Mouse (Mus musculus) neutrophil, adult 59 days (primary cell): ENCODE results near the gene Slc43a3. TPM values are rescaled to one million over a fixed set of nuclear protein-coding genes. Genes with fewer than 3 reads are reported as not detected.

Experiments
- total RNA-seq, 2 experiments: library from RNA; stranded (reverse); gene quantifications; 1 replicate in 1 of 2; 2 replicates in 1 of 2; pipeline ENCODE4 v1.2.4; 2023

Slc43a3 gene
- 10 to 100 TPM; 38.7 to 54.8 TPM for total RNA-seq

GRCm38 (mm10) chr2:84936474-84937429, at the start of gene Slc43a3:
Gene Slc43a3 (plus strand): TSS chr2:84936579.

DNA sequence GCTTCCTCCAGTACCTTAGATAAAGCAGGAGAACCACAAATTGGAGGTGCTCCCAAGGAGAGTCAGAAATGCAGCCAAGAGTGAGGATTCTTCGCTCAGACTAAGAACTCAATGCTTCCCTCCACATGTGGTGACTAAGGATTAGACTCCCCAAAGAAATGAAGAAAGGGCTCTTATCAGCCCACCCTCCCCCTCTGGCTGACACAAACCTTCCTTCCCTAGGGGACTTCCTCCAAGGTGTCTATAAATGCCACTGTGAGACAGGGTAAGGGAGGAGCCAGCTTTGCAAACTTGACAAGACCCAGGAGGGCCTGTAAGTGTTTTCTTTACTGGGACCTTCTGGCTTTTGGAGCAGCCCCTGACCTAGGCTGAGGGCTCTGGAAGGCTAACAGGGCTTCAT, 43.8 kb downstream of the Slc43a3 start, which contains the start of gene Prg2:
Prg2 (plus strand) TSS at position 274 of the 400 bp plus-strand sequence.

DNA sequence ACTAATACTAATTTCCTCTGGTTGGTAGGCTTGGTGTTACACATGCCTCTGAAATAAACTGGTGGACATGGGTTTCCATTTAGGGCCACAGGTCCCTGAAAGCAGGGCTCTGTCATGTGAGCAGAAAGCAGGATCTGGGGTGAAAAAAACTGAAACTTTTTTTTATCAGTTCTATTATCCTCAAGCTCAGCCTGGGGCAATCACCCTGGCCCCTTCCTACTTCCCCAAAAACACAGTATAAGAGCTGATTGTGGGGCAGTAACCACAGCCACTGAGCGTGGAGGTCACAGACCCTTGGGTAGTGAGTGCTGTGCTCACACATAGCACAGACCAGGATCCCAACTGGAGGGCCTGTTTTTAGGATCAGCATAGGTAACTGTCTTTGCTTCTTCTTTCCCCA, 51.6 kb downstream of the Slc43a3 start, which contains the start of gene Prg3:
Prg3 (plus strand) TSS at position 286 of the 400 bp plus-strand sequence.

Other genes starting within 250 kb of the Slc43a3 start
- gene Zdhhc5, start 221.4 kb upstream of the Slc43a3 start, total RNA-seq: 10 to 100 TPM; 39.0 TPM
- gene Clp1, start 209.2 kb upstream of the Slc43a3 start, total RNA-seq: 10 to 100 TPM; 16.4 to 22.9 TPM
- 1 to 10 TPM; 2.1 to 2.3 TPM for gene Ypel4, start 202.5 kb upstream of the Slc43a3 start, total RNA-seq
- not detected for gene Gm19426, start 192.9 kb upstream of the Slc43a3 start, total RNA-seq
- under 1 TPM; 0.20 to 0.90 TPM for gene Serping1, start 161.1 kb upstream of the Slc43a3 start, total RNA-seq
- gene Ube2l6, start 137.8 kb upstream of the Slc43a3 start, total RNA-seq: 10 to 100 TPM; 21.7 to 29.5 TPM
- under 1 TPM in 1 of 2 experiments, not detected in 1; 0.35 TPM for gene Smtnl1, start 113.9 kb upstream of the Slc43a3 start, total RNA-seq
- gene Timm10, start 109.6 kb upstream of the Slc43a3 start, total RNA-seq: 1 to 10 TPM; 5.6 to 7.0 TPM
- gene Slc43a1, start 97.7 kb upstream of the Slc43a3 start, total RNA-seq: 10 to 100 TPM in 1 of 2 experiments, 1 to 10 TPM in 1; 6.7 to 11.0 TPM
- not detected for gene Rtn4rl2, start 49.9 kb upstream of the Slc43a3 start, total RNA-seq
- gene Prg2, start 43.9 kb downstream of the Slc43a3 start, total RNA-seq: 100 to 1,000 TPM; 120 to 419 TPM
- 10 to 100 TPM in 1 of 2 experiments, 1 to 10 TPM in 1; 6.6 to 27.0 TPM for gene Prg3, start 51.6 kb downstream of the Slc43a3 start, total RNA-seq
- gene Ssrp1, start 100.7 kb downstream of the Slc43a3 start, total RNA-seq: 100 to 1,000 TPM; 104 to 111 TPM
- under 1 TPM; 0.37 to 0.38 TPM for gene P2rx3, start 100.9 kb downstream of the Slc43a3 start, total RNA-seq
- gene Tnks1bp1, start 111.4 kb downstream of the Slc43a3 start, total RNA-seq: 10 to 100 TPM in 1 of 2 experiments, 1 to 10 TPM in 1; 7.1 to 11.7 TPM
- 1 to 10 TPM; 2.3 TPM for gene Aplnr, start 199.6 kb downstream of the Slc43a3 start, total RNA-seq